Mouse (Mus musculus) retina, embryonic 14.5 days (tissue): ENCODE data around the gene Adap2.
"Not testable (repeated sequence)": the region's sequence is repeated elsewhere in the genome, so short reads cannot be mapped to it uniquely, and the experiment has no call there.

Source experiments
- DNase-seq: peaks from one replicate; pipeline ENCODE4 v3.0.0-alpha.2; 2015; ENCODE audit warnings: low spot score

Adap2 gene

DNA sequence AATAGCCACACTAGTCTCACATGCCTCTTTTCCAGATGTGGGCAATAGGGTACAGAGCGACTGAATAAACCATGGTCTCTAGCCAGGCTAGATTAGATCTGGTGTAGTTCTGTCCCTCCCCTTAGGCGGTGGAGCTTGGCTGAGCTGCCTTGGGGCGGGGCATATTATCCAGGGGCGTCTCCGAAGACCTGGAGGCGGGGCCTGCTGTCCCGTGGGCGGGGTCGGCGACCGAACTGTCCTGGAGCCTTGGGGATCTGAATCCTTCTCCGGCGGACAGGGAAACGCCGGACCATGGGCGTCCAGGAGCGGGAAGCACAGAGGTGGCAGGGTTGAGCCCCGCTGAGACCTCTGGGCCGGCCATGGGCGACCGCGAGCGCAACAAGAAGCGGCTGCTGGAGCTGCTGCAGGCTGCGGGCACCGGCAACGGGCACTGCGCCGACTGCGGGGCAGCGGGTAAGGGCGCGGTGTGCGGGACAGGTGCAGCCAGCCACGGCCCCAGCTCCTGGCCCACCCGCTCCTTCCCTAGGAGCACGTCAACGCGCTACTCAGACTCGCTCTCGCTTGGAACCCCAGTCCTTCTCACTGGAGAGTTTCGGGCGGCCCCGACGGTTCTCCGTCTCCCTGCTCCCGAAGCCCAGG, at the start of gene Adap2:
TSS of gene Adap2 (plus strand) at position 249 of the 639 bp plus-strand sequence.
- DNase-seq = peak; percentile 84

DNA sequence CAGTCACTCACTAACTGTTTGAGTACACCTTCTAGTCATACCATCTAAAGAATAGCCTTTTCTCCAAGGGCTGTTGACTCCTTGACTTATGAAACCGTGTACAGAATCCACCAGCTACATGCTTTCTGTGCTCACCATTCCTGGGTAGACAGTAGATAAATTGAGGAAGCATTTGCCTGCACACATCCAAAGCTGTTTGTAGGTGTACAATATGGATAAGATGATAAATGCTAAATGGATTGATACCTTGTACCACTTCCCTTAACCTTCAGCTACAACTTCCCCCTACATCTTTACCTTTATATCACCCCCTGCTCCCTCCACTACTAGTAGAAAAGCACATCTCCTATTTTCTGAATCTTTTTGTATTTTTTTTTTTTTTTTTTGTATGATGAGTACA, 49.5 kb upstream of the Adap2 start:
- DNase-seq = no peak

DNA sequence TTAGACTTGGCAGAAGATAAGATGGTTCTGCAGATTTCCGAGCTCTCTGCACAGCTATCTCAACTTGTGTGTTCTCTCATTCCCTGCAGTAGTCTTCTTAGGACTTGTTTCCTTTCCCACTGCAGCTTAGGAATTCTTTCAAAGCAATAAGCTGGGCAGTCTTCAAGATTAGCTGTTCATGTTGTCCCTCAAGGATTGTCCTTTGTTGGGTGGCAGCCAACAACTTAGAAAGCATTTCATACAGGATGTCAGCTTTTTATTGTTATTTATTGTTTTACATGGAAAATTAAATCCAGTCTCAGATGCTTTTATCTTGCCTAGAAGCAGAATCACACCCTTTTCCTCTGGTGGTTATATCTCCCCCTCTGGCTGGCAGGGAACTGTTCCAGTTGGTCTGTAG, 37.5 kb upstream of the Adap2 start:
- DNase-seq = no peak

DNA sequence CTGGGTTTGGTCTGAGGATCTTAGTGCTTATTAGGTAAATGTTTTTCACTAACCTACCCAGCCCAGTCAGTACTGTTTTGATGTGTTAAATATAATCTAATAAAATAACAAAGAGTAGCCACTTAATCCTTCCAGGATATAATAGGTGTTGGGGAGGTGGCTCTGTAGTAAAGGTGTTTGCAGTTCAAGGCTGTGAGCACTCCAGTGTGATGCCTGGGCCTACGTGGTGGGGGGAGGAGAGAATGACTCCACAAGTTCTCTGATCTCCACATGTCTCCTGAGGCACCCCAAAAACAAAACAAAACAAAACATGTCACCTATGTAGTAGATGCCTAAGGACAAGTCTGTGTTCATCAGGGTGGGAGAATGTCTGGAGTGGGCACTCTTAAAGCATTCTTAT, 21.9 kb upstream of the Adap2 start:
- no peak for DNase-seq

DNA sequence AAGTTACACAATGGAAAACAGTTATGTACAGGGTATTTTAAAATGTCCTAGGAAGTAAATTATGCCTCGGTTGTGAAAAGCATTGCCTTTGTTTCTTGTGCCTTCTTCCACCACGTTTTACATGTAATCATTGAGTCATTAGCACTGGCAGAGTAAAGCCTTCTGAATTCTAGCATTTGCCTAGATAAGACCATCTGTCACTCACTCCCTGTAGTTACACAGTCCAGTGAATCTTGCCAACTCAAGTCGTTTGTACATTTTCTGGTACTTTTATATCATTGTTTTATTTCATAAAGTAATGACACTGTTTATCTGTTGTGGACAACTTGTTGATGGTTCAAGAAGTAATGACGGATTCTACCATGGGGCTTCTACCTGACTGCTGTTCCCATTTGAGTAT, 19.2 kb upstream of the Adap2 start:
- no peak for DNase-seq

DNA sequence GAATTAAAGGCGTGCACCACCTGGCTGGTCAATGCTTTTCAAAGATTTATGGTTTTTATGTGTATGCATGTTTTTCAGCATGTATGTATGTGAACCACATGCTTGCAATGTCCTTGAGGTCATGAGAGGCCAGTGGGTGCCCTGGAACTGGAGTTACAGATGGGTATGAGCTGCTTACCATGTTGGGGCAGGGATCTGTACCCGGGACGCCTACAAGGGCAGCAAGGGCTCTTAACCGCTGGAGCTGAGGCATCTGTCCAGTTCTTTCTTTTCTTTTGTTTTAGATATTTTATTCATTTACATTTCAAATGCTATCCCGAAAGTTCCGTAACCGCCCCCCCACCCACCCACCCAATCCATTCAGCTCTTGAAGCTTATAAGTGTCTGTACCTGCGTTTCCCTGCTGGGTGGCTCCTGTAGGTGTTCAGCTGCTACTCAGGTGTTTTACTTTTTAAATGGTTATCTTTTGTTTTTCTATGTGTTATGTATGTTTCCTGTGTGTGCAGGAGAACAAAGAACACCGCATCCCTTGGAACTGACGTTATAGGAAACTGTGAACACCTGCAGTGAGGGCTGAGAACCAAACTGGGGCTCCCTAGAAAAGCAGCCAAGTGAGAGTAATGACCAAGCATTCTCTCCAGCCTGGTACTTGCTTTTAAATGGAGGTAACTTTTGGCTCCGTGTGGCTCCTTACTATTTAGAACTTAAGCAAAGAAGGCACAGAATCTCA, 17.8 kb upstream of the Adap2 start:
- DNase-seq = no peak

DNA sequence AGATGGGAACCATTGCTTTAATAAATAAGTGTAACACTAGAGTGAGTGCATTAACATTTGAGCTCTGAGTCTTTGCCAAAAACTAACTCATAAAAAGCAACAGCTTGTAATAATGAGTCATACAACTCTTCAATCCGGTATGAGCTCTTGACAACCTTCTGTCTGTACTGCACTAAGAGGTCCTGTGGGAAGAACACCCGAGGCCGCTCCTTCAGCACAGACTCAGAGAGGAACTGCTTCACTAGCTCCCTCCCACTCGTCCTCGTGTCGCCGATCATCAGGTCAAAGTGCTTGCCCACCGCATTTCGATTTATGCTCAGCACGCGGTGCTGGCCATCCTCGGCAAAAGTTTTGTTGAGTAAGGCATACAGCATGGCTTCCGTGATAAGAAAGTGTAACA, 17.1 kb upstream of the Adap2 start:
- DNase-seq = no peak

DNA sequence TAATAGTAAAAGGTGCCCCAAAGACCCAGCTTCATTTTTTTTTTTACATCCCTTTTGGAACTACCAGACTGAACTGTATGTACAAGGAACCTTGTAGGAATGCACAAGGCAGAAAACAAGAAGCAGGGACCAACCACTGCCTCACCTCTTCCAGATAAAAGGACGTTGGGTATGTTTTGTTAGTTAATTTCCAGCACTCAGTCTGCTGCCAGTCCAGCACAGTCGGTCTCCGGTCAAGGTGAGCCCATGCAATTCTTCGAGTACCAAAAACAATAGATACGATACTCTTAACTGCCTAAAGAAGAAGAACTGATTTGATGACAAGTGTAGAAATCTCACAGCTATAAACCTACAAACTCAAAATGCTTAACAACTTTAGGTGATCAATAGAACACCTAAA, 16.1 kb upstream of the Adap2 start:
- no peak for DNase-seq

DNA sequence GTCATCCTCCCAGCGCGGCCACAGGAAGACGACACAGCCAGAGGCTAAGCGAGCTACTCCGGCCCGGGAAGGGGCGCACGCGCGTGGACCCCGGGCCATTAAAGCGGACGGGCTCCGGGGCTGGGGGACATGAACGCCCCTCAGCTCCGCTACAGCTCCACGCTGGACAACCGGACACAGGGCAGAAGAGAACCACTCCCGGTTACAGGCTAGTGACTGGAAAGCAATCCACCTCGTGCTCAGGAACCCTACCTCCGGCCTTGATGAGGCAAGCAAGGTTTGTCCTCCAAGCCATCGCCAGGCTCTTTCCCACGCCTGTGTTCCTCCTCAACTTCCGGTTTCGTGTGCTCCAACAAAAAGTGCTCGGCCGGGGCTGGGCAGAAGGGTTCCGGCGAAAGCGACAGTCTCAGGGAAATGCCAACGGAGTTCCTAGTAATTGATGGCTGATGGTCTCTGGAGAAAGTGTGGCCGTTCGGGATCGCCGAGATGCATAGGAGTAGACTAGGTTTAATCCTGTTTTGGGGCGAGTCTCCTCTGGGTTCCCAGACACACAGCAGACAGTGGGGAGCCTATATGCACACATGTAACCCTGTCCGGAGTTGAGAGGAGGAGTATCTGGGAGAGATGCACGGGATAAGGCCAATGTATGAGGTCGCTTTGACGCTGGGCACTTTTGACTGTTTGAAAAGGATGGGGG, 11.9 kb upstream of the Adap2 start, which contains the start of gene Tefm:
TSS of gene Tefm (minus strand) at position 351 of the 697 bp plus-strand sequence.
- DNase-seq = peak; percentile 91

DNA sequence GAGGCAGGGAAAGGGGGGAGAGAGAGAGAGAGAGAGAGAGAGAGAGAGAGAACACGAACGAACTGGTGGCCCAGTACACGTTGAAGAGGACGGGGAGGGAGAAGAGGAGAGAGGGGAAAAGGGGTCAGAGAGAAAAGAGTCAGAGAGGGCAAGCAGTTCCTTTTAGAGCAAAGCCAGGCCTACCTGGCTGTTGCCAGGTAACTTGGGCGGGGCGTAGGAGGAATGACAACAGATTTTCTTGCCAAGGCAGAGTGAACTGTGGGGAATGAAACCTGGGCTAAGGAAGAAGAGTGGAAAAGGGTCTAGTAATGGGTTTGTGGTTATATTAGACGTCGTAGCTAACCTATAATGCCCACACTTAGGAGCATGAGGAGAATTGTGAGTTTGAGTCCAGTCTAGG, 11.0 kb upstream of the Adap2 start:
- no peak for DNase-seq

DNA sequence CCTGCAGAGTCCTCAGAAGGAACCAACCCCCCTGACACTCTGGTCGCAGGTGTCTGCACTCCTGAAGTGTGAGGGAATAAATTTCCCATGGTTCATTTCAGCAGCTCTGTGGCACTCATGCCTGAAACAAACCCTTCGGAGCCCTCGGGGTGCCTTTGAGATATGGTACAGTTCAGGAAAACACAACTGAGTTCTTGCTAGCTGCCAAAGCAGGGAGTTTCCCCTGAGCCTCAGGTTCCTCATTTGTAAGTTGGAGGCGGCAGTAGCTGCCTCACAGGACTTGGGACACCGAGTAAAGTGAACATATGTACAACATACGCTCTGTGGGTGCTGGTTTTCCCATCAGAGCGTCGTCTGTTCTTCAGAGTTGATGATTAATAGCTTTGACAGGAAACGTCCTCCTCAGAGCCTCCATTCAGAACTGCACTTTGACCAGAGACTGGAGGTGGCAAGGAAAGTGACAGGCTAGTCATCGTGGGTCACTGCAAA, 8.1 kb upstream of the Adap2 start:
- peak; percentile 17 for DNase-seq

DNA sequence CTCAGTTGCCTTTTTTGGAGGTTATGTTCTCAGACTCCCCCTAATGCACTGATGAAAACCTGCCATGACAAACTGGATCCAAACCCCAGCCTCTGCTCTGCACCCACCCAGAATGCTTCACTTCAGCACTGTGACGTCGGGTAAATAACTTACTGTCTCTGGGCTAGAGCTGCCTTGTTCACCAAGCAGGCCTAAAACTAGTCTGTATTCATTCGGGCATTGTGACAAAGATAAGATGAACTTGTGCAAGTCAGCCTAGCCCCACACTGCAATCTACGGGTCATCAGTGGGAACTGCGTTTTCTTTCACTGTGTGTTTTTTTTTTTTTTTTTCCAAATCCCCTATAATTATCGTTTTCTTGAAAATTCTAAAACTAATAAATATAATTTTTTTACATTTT, 6.2 kb upstream of the Adap2 start:
- DNase-seq = peak; percentile 14

DNA sequence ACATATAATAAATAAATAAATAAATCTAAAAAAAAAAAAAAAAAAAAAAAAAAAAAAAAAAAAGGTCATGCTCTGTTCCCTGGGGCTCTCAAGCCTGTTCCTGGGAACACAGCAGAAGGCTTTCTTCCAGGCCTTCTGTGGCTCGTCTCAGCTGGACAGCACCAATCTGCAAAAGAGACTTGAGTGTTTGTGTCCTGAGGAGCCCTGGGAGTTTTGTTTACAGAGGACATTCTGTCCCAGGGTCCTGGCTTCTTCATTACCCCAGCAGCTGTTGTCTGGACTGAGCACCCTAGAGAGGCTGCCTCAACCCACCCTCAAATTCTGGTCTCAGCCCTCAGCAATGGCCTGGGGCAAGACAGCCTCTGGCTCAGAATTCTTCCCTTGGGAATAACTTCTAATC, 5.6 kb upstream of the Adap2 start:
- DNase-seq = peak; percentile 11

DNA sequence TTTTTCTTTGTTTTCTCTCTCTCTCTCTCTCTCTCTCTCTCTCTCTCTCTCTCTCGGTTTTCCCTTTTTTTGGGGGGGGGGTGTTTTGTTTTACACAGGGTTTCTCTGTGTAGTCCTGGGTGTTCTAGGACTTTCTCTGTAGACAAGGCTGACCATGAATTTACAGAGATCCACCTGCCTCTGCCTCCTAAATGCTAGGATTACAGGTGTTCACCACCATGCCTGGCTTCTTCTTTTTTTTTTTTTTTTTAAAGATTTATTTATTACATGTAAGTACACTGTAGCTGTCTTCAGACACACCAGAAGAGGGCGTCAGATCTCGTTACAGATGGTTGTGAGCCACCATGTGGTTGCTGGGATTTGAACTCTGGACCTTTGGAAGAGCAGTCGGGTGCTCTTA, 4.9 kb upstream of the Adap2 start:
- DNase-seq = not testable (repeated sequence)

DNA sequence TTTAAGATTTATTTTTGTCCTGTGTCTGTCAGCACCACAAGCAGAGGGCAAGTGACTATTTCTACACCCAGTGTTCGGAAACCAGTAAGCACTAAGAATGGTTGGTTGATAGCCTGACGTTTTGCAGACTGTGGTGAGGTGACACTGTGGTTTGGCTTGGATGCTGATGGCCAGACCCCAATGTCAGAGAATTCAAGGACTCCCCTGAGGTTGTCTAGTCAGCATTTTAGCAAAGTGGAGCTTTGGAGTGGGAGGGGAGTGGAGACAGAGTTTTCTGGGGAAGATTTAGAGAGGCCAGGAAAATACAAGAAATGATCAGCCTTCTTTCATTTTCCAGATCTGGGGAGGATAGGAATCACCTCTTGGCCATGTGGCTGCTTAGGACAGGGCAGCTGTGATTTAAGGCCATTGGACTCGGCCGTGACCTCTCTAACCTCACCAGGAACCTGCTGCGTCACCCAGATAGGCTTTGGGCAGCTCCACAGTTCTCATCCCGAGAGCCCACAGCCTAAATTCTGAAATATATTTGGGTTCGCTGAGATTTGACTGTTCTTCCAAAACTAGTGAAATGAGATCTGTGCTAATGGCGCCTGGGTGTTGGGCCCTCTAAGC, 4.4 kb upstream of the Adap2 start:
- DNase-seq = no peak

DNA sequence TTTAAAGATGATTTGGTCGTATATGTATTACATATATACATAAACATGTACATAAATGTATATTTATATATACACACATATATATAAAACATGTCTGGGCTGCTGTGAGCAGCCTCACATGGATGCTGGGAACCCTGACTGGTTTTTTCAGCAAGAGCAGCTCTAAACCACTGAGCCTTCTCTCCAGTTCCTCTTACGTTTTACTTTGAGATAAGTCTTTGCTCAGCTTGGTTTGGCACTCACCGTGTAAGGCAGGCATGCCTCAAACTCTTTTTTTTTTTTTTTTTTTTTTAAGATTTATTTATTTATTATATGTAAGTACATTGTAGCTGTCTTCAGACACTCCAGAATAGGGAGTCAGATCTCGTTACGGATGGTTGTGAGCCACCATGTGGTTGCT, 3.3 kb upstream of the Adap2 start:
- DNase-seq = no peak

DNA sequence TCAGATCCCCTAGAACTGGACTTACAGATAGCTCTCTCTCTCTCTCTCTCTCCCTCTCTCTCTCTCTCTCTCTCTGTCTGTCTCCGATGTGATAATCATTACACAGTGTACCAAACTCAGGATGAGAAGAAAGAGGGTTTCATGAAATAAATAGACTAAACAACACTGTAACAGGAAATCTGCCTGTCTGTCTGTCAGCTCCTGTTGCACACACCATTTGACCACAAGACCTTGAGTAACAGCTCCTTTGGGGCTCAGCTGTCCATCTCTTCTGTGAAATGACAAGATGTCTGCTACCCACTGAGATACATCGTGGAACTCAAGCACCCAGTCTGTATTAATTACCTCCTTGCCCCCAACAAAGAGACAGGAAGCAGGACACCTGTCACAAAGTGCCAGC, 2.4 kb upstream of the Adap2 start:
- DNase-seq = no peak

DNA sequence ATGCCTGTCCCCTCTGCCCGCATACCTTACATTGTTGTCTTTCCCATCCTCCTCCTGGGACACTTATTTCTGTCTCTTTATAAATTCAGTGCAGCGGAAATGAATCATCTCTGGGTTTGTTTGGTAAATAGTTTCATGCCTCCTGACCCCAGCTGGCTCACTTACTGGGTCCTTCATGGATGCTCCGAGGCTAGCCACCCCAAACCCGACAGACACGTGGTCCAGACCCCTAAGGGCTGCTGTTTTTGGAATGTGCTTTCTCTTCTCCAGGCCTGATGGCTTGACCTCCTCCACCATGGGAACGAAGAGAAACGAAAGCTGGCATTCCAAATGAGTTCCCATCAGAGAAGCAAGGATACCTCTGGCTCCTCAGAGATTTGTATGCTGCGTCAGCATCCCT, 1.5 kb upstream of the Adap2 start:
- DNase-seq = no peak

DNA sequence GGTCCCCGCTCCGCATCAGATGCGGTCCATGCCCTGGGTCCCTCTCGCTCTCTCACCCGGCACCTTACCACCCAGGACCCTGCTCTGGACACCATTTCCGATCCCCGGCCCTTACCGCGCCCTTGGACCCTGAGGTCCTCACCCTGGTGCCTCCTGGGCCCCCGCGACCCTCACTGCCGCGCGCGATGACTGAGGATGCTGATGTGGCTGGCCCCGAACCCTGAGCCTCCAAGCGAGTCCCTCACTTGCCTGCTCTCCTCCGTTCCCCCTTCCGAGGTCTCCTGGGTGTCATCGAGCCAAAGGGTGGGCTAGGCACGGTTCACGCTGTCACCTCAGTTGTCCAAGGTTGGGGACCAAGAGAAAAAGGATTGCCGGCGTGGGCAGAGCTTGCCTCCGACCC, 596 bp downstream of the Adap2 start:
- DNase-seq = no peak

DNA sequence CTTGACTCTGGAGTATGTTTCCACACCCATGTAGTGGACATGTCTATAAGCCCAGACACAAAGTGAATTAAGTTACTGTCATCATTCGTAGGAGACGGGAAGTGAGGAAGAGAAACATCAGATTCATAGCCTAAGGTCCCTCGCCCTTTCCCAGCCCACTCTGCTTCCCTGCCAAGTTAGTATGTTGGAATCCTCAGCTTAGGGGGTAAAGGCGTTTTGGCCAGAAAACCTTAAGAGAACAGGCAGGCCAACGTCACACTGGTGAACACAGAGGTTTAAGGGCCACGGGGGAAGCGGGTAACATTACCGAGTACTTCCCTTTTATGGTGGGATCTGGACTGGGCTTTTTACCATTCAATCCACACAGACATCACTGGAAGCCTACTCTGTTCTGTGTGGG, 1.6 kb downstream of the Adap2 start:
- DNase-seq = no peak

DNA sequence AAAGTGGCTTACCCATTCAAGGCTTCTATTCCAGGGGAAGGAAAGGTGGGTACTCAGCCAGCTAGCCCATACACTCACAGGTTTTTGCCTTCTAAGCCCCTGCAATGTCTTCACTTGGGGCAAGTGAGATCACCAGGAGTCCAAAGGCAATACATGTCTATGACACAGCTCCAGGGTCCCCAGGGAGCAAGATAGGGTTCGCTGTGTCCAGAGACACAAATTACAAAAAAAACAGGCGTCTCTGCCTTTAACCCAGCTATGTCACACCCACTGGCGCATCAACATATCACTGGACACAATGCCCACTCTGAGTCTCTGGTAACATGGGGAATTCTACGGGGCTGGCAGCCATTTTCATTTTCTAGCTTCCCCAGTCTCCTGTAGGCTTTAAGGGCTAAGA, 2.1 kb downstream of the Adap2 start:
- DNase-seq = no peak

DNA sequence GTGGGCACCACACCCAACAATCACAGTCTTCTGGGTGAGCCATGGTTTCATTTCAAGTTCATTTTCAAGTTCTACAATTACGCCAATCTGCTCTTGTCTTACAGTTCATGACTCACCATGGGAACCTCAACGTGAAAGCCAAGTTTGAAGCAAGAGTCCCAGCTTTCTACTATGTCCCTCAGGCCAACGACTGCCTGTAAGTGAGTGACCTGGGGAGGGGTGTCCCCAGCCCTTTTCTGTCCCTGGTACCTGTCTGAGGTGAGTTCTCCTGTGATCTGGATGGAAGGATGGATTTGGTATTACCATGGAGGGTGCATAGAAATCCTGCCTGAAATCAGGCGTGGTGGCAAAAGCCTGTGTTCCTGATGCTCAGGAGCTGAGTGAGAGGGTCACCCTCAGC, 2.9 kb downstream of the Adap2 start:
- DNase-seq = no peak

DNA sequence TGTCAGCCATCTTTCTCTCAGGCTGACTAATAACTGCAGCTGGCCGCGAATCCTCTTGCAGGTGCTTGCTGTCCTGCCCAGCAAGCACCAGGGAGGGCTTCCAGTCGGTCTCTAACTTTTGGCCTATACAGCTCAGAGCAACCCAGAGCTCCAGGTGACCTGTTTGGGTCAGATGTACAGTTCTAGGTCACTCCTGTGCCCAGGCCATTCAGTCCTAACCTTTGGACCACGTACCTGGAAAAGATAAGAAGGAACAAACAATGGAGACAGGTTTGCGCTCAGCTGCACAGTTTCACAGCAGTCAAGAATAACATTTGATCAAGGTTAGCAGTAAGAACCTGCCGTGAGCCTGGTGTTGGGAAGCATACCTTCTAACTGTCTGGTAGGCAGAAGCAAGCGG, 5.1 kb downstream of the Adap2 start:
- no peak for DNase-seq
